Mouse (Mus musculus): Measurements from ENCODE around the gene Syt3.

DNA sequence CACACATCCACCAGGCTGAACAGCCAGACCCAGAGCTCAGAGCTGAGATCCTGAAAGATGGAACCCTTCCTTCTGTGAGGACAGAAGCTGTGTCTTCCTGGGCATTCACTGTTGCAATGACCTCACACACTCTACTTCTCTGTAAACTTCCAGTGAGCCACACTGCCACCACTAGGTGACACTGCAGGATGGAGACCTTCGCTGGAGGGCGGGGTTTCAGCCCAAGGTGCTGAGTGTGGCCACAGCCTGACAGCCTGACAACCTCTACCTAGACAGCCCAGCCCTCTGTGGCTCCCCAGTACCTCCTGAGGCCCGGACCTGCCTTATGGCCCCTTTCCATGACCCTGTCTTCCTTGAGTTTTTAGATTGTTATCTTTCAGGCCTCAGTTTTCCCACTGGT, 14.7 kb downstream of the Syt3 start:
- TF ChIP-seq GATA1 (IDR thresholded peaks at IDR 0.05; ENCODE audit: borderline replicate concordance, low read length) (no peak), FLI1 (IDR thresholded peaks at IDR 0.05; ENCODE audit: low read length) (no peak)
